Mouse (Mus musculus): Measurements from ENCODE around the gene Cc2d1b. TPM values are rescaled to one million over a fixed set of nuclear protein-coding genes. Genes with fewer than 3 reads are reported as not detected.

The Cc2d1b gene
- polyA plus RNA-seq, 1 experiment, result 26.4 TPM

- H3K4me1 ChIP-seq (ENCODE audit: control insufficient read depth, insufficient read depth, low read length), result peaks cover 8% of the 10 kb centered on the region; the same call in 1 of the 2 replicates
- no peaks in the 10 kb centered on the region for H3K27me3 ChIP-seq (replicated peaks; ENCODE audit: control insufficient read depth, insufficient read depth, low read length)
- 94% methylated on average over 6 of the region's 6 CpGs for WGBS
- no peak for DNase-seq
- no peak overlapping the region for H3K4me3 ChIP-seq (ENCODE audit: insufficient read depth, low read depth, low read length)
- H3K27ac ChIP-seq (ENCODE audit: insufficient read depth, low read depth, low read length), result no peak overlapping the region
- H3K36me3 ChIP-seq (ENCODE audit: control insufficient read depth, insufficient read depth, low read length), result no peaks in the 10 kb centered on the region; the same call in 1 of the 2 replicates
- TF ChIP-seq CTCF (conservative IDR thresholded peaks at IDR 0.05; ENCODE audit: insufficient read depth, insufficient read length, low read depth, low read length) (no peak), POLR2A (IDR thresholded peaks at IDR 0.05; ENCODE audit: low read depth, low read length) (no peak)
Observed at GRCm38 (mm10) chr4:108621504-108621903, 1.8 kb downstream of the Cc2d1b start.

GRCm38 (mm10) chr4:108627066-108627465 lies 7.3 kb downstream of the Cc2d1b start:
- TF ChIP-seq POLR2A (IDR thresholded peaks at IDR 0.05; ENCODE audit: low read depth, low read length) (no peak), CTCF (conservative IDR thresholded peaks at IDR 0.05; ENCODE audit: insufficient read depth, insufficient read length, low read depth, low read length) (no peak)
- no peak overlapping the region for H3K27ac ChIP-seq (ENCODE audit: insufficient read depth, low read depth, low read length)
- no peak for DNase-seq
- WGBS, result 81% methylated on average over 5 of the region's 5 CpGs
- peaks cover 3% of the 10 kb centered on the region; the same call in 1 of the 2 replicates for H3K36me3 ChIP-seq (ENCODE audit: control insufficient read depth, insufficient read depth, low read length)
- H3K27me3 ChIP-seq (replicated peaks; ENCODE audit: control insufficient read depth, insufficient read depth, low read length), result no peaks in the 10 kb centered on the region
- H3K4me1 ChIP-seq (ENCODE audit: control insufficient read depth, insufficient read depth, low read length), result no peaks in the 10 kb centered on the region
- no peak overlapping the region for H3K4me3 ChIP-seq (ENCODE audit: insufficient read depth, low read depth, low read length)

- no peak overlapping the region for H3K27ac ChIP-seq (ENCODE audit: insufficient read depth, low read depth, low read length)
- H3K4me1 ChIP-seq (ENCODE audit: control insufficient read depth, insufficient read depth, low read length), result no peaks in the 10 kb centered on the region
- H3K36me3 ChIP-seq (ENCODE audit: control insufficient read depth, insufficient read depth, low read length), result peaks cover 3% of the 10 kb centered on the region; the same call in 1 of the 2 replicates
- 58% methylated on average over 7 of the region's 7 CpGs for WGBS
- TF ChIP-seq CTCF (conservative IDR thresholded peaks at IDR 0.05; ENCODE audit: insufficient read depth, insufficient read length, low read depth, low read length), result no peak
- TF ChIP-seq POLR2A (IDR thresholded peaks at IDR 0.05; ENCODE audit: low read depth, low read length), result no peak
- no peaks in the 10 kb centered on the region for H3K27me3 ChIP-seq (replicated peaks; ENCODE audit: control insufficient read depth, insufficient read depth, low read length)
- H3K4me3 ChIP-seq (ENCODE audit: insufficient read depth, low read depth, low read length), result no peak overlapping the region
- DNase-seq, result no peak
Observed at GRCm38 (mm10) chr4:108629363-108629880, 9.7 kb downstream of the Cc2d1b start.

GRCm38 (mm10) chr4:108630096-108630495 lies 10.4 kb downstream of the Cc2d1b start:
- Histone ChIP-seq H3K27ac (ENCODE audit: insufficient read depth, low read depth, low read length) (no peak overlapping the region), H3K27me3 (replicated peaks; ENCODE audit: control insufficient read depth, insufficient read depth, low read length) (no peaks in the 10 kb centered on the region), H3K36me3 (ENCODE audit: control insufficient read depth, insufficient read depth, low read length) (peaks cover 3% of the 10 kb centered on the region; the same call in 1 of the 2 replicates), H3K4me1 (ENCODE audit: control insufficient read depth, insufficient read depth, low read length) (no peaks in the 10 kb centered on the region), H3K4me3 (ENCODE audit: insufficient read depth, low read depth, low read length) (no peak overlapping the region)
- WGBS, result 65% methylated on average over 9 of the region's 9 CpGs
- DNase-seq, result no peak
- TF ChIP-seq CTCF (conservative IDR thresholded peaks at IDR 0.05; ENCODE audit: insufficient read depth, insufficient read length, low read depth, low read length), result no peak
- no peak for TF ChIP-seq POLR2A (IDR thresholded peaks at IDR 0.05; ENCODE audit: low read depth, low read length)

- TF ChIP-seq POLR2A (IDR thresholded peaks at IDR 0.05; ENCODE audit: low read depth, low read length) (no peak), CTCF (conservative IDR thresholded peaks at IDR 0.05; ENCODE audit: insufficient read depth, insufficient read length, low read depth, low read length) (no peak)
- Histone ChIP-seq H3K27ac (ENCODE audit: insufficient read depth, low read depth, low read length) (no peak overlapping the region), H3K4me3 (ENCODE audit: insufficient read depth, low read depth, low read length) (no peak overlapping the region), H3K36me3 (ENCODE audit: control insufficient read depth, insufficient read depth, low read length) (peaks cover 3% of the 10 kb centered on the region), H3K4me1 (ENCODE audit: control insufficient read depth, insufficient read depth, low read length) (no peaks in the 10 kb centered on the region), H3K27me3 (replicated peaks; ENCODE audit: control insufficient read depth, insufficient read depth, low read length) (no peaks in the 10 kb centered on the region)
- WGBS, result 92% methylated on average over 4 of the region's 4 CpGs
- no peak for DNase-seq
Observed at GRCm38 (mm10) chr4:108631616-108632015, 11.9 kb downstream of the Cc2d1b start.

GRCm38 (mm10) chr4:108633703-108634102 lies 14.0 kb downstream of the Cc2d1b start:
- no peaks in the 10 kb centered on the region for H3K27me3 ChIP-seq (replicated peaks; ENCODE audit: control insufficient read depth, insufficient read depth, low read length)
- TF ChIP-seq CTCF (conservative IDR thresholded peaks at IDR 0.05; ENCODE audit: insufficient read depth, insufficient read length, low read depth, low read length) (no peak), POLR2A (IDR thresholded peaks at IDR 0.05; ENCODE audit: low read depth, low read length) (no peak)
- H3K4me3 ChIP-seq (ENCODE audit: insufficient read depth, low read depth, low read length), result no peak overlapping the region
- DNase-seq, result no peak
- no peak overlapping the region for H3K27ac ChIP-seq (ENCODE audit: insufficient read depth, low read depth, low read length)
- H3K4me1 ChIP-seq (ENCODE audit: control insufficient read depth, insufficient read depth, low read length), result no peaks in the 10 kb centered on the region
- peaks cover 3% of the 10 kb centered on the region for H3K36me3 ChIP-seq (ENCODE audit: control insufficient read depth, insufficient read depth, low read length)
- WGBS, result 82% methylated on average over 12 of the region's 12 CpGs

GRCm38 (mm10) chr4:108634696-108635095 lies 15.0 kb downstream of the Cc2d1b start:
- Histone ChIP-seq H3K36me3 (ENCODE audit: control insufficient read depth, insufficient read depth, low read length) (peaks cover 3% of the 10 kb centered on the region), H3K27ac (ENCODE audit: insufficient read depth, low read depth, low read length) (no peak overlapping the region), H3K4me1 (ENCODE audit: control insufficient read depth, insufficient read depth, low read length) (no peaks in the 10 kb centered on the region), H3K27me3 (replicated peaks; ENCODE audit: control insufficient read depth, insufficient read depth, low read length) (no peaks in the 10 kb centered on the region), H3K4me3 (ENCODE audit: insufficient read depth, low read depth, low read length) (no peak overlapping the region)
- 77% methylated on average over 4 of the region's 4 CpGs for WGBS
- TF ChIP-seq CTCF (conservative IDR thresholded peaks at IDR 0.05; ENCODE audit: insufficient read depth, insufficient read length, low read depth, low read length) (no peak), POLR2A (IDR thresholded peaks at IDR 0.05; ENCODE audit: low read depth, low read length) (no peak)
- DNase-seq, result no peak
